Mouse (Mus musculus): Measurements from ENCODE around the gene Elk4.
A peak's percentile ranks its signal among the peaks of the same experiment; 100 is the strongest.

Gene Elk4

GRCm38 (mm10) chr1:131983806-131984205, 23.6 kb upstream of the Elk4 start:
- no peak for DNase-seq (ENCODE audit: low read depth)

GRCm38 (mm10) chr1:131987432-131987831, 20.0 kb upstream of the Elk4 start:
- DNase-seq (ENCODE audit: low read depth) = no peak

GRCm38 (mm10) chr1:131989476-131989875, 17.9 kb upstream of the Elk4 start:
- no peak for DNase-seq (ENCODE audit: low read depth)

- DNase-seq (ENCODE audit: low read depth) = no peak
Measured at GRCm38 (mm10) chr1:131990083-131990760, 17.2 kb upstream of the Elk4 start.

GRCm38 (mm10) chr1:131992561-131993001, 14.8 kb upstream of the Elk4 start:
- peak; percentile 22 for DNase-seq (ENCODE audit: low read depth)

DNA sequence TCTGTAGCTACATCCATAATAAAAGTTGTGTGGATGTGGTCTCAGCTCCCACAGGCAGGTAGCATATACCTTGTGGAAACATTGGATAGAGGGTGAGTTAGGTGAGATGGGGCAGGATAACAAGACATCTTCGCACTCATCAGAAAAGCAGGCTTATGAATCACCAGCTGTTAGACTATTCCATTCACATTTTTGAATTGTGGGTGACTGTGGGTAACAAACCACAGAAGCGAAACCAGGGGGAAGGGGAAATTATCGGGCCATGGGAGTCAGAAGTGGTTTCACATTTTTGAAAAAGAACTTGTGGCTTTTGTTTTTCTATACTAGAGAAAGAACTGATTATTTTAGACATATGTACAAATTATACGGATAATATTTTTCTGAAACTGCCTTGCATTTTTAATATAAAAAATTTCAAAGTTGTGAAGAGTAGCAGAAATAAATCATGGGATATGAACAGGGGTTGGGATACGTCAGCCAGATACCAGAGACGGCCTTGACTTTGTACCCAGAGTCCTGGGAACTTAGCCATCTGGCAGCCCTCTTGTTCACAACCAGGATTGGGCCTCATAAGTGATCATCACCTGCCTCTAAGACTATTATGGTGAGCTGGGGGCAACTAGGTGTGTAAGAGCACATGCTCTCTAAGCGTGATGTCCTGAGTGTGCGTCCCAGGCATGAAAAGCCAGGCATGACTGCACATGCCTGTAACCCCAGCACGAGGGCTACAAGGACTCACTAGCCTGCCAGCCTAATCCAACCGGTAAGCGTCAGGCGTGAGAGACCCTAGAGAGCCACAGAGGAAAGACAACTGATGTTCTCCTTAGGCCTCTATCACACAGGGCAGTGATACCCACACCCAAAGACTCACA, 14.0 kb upstream of the Elk4 start:
- peak; percentile 40 for DNase-seq (ENCODE audit: low read depth)

DNA sequence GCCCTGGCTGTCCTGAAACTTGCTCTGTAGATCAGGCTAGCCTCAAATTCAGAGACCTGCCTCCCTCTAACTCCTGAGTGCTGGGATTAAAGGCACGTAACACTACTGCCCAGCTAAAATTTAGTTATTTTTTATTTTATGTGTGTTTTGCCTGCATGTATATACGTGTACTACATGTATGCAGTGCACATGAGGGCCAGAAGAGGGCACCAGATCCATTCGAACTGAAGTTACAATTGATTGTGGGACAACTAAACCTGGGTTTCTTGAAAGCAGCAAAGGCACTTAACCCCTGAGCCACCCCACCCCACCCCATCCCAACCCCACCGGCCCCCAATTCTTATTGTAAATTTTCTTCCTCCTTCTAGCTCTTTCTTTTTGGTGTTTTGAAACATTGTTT, 12.3 kb upstream of the Elk4 start:
- peak; percentile 77 for DNase-seq (ENCODE audit: low read depth)

DNA sequence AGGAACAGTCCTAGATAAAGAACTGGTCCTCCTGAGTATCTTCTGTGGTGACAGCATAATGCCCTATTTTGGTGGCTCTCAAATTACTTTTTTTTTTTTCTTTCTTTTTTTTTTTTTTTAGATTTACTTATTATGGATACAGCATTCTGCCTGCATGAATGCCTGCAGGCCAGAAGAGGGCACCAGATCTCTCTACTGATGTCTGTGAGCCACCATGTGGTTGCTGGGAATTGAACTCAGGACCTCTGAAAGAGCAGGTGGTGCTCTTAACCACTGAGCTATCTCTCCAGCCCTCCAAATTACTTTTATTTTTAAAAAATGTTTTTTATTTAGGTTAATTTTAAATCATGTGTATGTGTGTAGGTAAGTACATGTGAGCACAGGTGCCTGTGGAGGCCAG, 6.9 kb upstream of the Elk4 start:
- peak; percentile 60 for DNase-seq (ENCODE audit: low read depth)

DNA sequence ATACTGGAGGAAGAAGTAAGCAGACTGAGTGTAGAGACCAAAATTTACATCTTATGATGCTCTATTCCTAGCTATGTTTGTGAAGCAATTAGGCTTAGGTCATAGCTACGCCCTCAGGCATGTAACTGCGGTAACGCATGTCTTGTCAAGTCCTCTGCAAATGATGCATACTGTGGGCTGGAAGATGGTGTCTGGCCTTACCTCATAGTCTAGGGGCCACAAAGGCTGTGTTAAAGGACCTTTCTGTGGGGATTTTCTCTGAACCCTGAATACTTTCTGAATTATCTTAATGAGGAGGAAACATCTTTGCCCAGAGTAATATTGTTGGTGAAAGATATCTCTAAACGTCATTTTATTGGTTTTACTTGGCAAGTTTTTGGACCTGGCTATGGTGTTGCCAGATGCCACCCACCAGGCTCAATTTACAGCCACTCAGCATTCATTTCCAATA, 5.5 kb upstream of the Elk4 start:
- DNase-seq (ENCODE audit: low read depth) = peak; percentile 52

GRCm38 (mm10) chr1:132003111-132003510, 4.3 kb upstream of the Elk4 start:
- DNase-seq (ENCODE audit: low read depth) = no peak

DNA sequence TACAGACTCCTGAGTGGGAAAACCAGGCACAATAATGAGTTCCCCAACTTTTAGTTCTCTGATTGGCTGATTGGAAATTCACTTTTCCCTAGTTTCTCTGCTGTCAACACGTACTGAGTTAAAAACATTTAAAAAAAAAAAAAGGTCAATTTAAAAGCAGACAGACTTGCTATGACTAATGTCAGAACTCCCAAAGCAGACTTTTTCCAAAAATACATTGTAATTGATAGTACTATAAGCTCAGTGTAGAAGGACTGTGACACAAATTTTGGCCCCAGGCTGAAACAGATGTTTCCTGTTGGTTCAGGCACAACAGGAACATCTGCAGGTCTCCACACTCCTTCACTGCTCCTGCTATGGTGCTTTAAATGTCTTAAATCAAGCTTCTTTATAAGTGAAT, 3.6 kb upstream of the Elk4 start:
- DNase-seq (ENCODE audit: low read depth) = peak; percentile 87

DNA sequence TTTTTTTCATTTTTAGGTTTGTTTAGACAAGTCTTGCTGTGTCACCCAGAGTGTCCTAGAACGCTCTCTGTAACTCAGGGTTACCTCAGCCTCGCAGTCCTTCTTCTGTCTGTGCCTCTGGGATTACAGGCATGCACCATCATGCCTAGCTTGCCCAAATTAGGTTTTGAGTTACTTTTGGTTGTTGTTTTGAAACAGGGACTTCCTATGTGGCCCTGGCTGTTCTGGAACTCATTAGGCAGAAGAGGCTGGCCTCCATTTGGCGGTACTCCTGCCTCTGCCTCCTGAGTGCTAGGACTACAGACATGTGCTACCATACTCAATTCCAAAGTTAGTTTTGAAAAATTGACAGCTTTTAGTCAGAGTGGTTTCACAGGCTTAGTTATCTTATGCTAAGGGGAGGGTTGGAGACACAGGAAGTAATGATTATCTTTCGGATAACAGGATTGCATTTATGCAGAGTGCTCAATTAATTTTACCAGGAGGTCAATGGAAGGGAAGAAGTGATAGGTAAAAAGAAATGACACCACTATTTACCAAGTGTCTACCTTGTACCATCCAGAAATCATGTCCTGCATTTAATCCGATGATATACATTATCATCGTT, 2.7 kb upstream of the Elk4 start:
- no peak for DNase-seq (ENCODE audit: low read depth)

DNA sequence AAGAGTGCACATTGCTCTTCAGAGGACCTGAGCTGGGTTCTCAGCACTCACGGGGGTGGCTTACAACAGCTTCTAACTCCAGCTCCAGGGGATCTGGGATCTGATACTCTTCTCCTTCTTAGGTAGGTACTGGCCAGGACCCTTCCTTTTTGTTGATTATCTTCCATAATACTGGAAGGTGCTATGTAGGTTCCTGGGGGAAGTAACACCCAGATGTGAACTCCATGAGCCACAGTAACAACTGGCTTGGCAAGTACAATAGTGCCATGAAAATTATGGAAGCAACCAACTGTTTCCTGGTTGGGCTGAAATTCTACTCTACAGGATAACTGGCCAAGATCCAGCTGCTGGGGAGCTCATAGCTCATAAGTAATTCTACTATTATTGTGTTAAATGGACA, 1.9 kb upstream of the Elk4 start:
- no peak for DNase-seq (ENCODE audit: low read depth)

GRCm38 (mm10) chr1:132006046-132006445, 1.4 kb upstream of the Elk4 start:
- no peak for DNase-seq (ENCODE audit: low read depth)

DNA sequence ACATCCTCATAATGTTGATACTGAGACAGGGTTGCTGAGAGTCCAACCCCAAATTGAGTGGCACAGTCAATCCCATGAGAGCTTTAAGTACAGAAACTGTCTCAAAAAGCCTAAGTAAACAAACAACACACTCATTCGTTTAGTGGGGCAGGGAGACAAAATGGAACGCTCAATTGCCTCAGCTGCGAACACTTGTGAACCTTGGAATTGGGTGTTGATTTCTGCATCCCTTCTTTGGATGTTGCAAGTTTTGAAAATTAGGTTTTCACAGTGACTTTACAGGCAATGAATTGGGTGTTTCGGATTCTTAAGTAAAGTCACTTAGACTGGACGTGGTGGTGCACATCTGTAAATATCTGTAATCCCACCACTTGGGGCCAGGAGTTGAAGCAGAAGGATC, 686 bp upstream of the Elk4 start:
- no peak for DNase-seq (ENCODE audit: low read depth)

DNA sequence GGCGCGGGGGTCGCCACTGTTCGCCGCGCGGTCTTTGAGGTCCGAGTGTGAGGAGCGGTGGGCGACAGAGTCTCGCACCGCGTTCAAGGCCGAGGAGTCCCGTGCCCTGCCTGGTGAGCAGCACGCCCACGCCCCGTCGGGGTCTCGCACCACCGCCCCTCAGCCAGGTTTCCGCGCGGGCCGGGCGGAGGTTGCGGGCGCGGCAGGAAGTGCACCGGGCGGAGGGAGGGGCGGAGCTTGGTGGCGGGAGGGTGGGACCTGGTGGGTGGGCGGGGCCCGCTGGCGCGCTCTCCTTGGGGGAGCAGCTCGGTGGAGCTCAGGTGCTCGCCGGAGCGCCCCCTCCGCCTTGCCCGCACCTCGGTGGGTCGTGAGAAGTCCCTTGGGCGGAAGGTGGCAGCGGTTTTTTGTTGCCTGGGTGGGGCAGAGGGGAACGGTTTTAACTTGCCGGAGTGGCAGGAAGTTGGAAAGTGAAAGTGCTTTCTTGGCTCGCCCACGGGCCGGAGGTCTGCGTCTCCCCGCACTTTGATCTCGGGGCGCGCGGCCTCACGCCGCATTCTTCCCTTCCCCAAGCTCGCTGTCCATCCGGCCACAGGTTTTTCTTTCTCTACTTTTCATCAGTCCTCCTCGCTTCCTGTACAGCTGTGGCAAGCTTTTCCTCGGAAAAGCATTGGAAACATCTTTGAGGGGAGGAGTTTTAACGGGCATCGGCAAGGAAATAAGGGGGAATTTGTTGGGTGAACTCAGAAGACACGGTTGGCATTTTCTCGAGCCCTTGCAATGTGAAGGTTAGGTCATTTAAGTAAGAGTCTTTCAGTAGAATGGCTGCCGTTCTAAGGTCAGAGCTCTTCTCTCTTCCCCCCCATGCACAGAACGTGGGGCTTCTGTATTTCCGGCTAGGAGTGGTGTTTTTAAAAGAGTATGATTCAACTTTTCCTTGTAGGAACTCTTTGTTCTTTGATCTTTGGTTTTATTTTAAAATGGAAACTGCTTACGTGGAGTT, 721 bp downstream of the Elk4 start:
- peak; percentile 92 for DNase-seq (ENCODE audit: low read depth)

GRCm38 (mm10) chr1:132008881-132009644, 1.7 kb downstream of the Elk4 start:
- DNase-seq (ENCODE audit: low read depth) = peak; percentile 39

- peak; percentile 87 for DNase-seq (ENCODE audit: low read depth)
Measured at GRCm38 (mm10) chr1:132010632-132011501, 3.5 kb downstream of the Elk4 start.

DNA sequence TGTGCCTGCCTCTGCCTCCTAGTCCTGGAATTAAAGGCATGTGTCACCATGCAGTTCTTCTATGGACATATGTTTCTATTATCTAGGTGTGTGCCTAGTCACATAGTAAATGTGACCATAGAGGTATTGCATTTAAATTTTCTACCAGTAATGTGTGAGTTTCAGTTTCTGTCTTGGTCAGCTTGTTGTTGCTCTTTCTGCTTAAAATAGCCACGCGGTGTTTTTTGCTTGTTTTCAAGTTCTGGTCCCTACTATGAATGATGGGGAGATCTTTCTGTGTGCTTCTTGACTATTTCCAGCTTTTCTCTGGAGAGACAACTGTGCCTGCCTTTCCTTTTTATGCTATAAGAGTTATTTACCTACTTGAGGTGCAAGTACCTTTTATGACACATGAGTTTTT, 4.4 kb downstream of the Elk4 start:
- DNase-seq (ENCODE audit: low read depth) = no peak

- DNase-seq (ENCODE audit: low read depth) = no peak
Measured at GRCm38 (mm10) chr1:132012861-132013260, 5.5 kb downstream of the Elk4 start.
